Mouse (Mus musculus): Measurements from ENCODE around the gene Cetn2. TPM values are rescaled to one million over a fixed set of nuclear protein-coding genes. Genes with fewer than 3 reads are reported as not detected.

Cetn2 gene
- total and polyA plus RNA-seq, 3 experiments = 30.4 to 35.3 TPM; not detected in 1

DNA sequence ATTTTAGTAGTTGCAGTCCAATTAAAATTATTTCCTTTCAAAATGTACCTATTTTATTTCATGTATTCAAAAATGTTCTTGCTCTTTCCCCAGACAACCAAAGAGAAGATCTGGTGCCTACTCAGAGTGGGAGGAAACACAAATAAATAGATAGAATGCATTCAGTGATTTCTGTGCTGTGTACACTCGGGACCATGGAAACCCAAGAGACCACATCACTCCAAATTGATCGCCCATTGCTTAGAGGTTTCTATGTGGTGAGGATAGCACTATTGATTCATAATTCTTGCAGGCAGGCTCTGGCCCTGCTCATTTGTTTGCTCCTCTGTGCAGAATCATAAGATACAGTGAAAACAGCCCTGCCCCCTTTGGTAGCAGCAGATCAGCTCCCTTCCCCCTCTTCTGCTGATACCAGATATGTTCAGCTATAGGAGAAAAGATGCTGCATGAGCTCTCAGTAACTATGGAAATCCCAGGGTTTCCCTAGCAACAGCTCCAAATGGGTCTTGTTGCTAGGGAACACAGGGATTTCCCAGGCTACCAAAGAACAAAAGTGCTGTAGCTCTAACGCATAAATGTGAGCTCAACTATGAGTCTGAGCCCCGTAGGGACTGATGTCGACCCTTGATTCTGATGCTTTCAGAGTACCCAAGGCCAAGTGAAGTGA, 22.7 kb downstream of the Cetn2 start:
- no peak for TF ChIP-seq SIN3A (IDR thresholded peaks at IDR 0.05; ENCODE audit: low read length)
- no peak for TF ChIP-seq POLR2AphosphoS5 (IDR thresholded peaks at IDR 0.05; ENCODE audit: borderline replicate concordance, low read depth, low read length)
- TF ChIP-seq BHLHE40 (IDR thresholded peaks at IDR 0.05; ENCODE audit: borderline replicate concordance, low read depth, low read length) = no peak
- TF ChIP-seq RCOR1 (IDR thresholded peaks at IDR 0.05; ENCODE audit: low read depth, low read length) = no peak
- no peak for TF ChIP-seq MYB (IDR thresholded peaks at IDR 0.05; ENCODE audit: low read depth, low read length)
- TF ChIP-seq GABPA (IDR thresholded peaks at IDR 0.05; ENCODE audit: low read depth, low read length) = no peak
- no peak for TF ChIP-seq UBTF (IDR thresholded peaks at IDR 0.05; ENCODE audit: borderline replicate concordance, insufficient read depth, low read depth, low read length)
- no peak for TF ChIP-seq CTCF (IDR thresholded peaks at IDR 0.05 in 2 of 3, conservative IDR thresholded peaks at IDR 0.05 in 1 of 3; ENCODE audit: control insufficient read depth in 1 of 3, insufficient read depth in 1 of 3, low read depth in 2 of 3, low read length in 3 of 3, poor library complexity in 1 of 3, severe bottlenecking in 1 of 3)
- TF ChIP-seq E2F4 (IDR thresholded peaks at IDR 0.05; ENCODE audit: borderline replicate concordance, low read depth, low read length) = no peak
- no peak for TF ChIP-seq SMC3 (IDR thresholded peaks at IDR 0.05; ENCODE audit: low read depth, low read length)
- TF ChIP-seq POLR2AphosphoS2 (IDR thresholded peaks at IDR 0.05; ENCODE audit: low read length) = no peak
- TF ChIP-seq USF1 (IDR thresholded peaks at IDR 0.05; ENCODE audit: low read depth, low read length) = no peak
- no peak for TF ChIP-seq ETS1 (IDR thresholded peaks at IDR 0.05; ENCODE audit: low read depth, low read length)
- no peak for TF ChIP-seq ZNF384 (IDR thresholded peaks at IDR 0.05; ENCODE audit: low read depth, low read length)
- TF ChIP-seq NRF1 (IDR thresholded peaks at IDR 0.05; ENCODE audit: insufficient read depth, low read depth, low read length, poor library complexity, severe bottlenecking) = no peak
- H3K36me3 ChIP-seq (ENCODE audit: control insufficient read depth in 1 of 2, insufficient read depth in 2 of 2, low read length in 2 of 2) = no peaks in the 10 kb centered on the region
- no peaks in the 10 kb centered on the region for H3K9me3 ChIP-seq (replicated peaks; ENCODE audit: insufficient read depth, low read length)
- H3K27me3 ChIP-seq (ENCODE audit: control insufficient read depth in 1 of 2, insufficient read depth in 2 of 2, low read length in 2 of 2) = no peaks in the 10 kb centered on the region
- DNase-seq (ENCODE audit: low read depth, low spot score) = no peak
- H3K79me2 ChIP-seq (ENCODE audit: control insufficient read depth, insufficient read depth, low read length, poor library complexity) = no peaks in the 10 kb centered on the region
- no peak overlapping the region for H3K9ac ChIP-seq (ENCODE audit: control insufficient read depth, low read depth, low read length, poor library complexity, severe bottlenecking)
- H3K27ac ChIP-seq (ENCODE audit: control insufficient read depth, low read depth, low read length) = no peak overlapping the region
- H3K4me3 ChIP-seq (ENCODE audit: control insufficient read depth in 1 of 2, insufficient read depth in 1 of 2, low read depth in 2 of 2, low read length in 2 of 2) = no peak overlapping the region
- H3K4me1 ChIP-seq (ENCODE audit: control insufficient read depth in 1 of 2, insufficient read depth in 2 of 2, low read length in 2 of 2) = no peaks in the 10 kb centered on the region

Other genes with a start within 250 kb of the Cetn2 start
- not detected in 2 replicates for gene Gabrq, start 93.2 kb downstream of the Cetn2 start, total RNA-seq (2012; rRNA removed)
- gene Gabrq, start 93.2 kb downstream of the Cetn2 start, polyA plus RNA-seq (2012; ENCODE audit: insufficient read depth in 1 of 2, insufficient read length in 2 of 2, low read depth in 1 of 2, low replicate concordance in 2 of 2, missing spikeins in 1 of 2) = not detected
- gene Nsdhl, start 146 bp upstream of the Cetn2 start, total RNA-seq (2012; rRNA removed) = 17.9 and 19.4 TPM in 2 replicates
- gene Nsdhl, start 146 bp upstream of the Cetn2 start, polyA plus RNA-seq (2012; ENCODE audit: insufficient read depth in 1 of 2, insufficient read length in 2 of 2, low read depth in 1 of 2, low replicate concordance in 2 of 2, missing spikeins in 1 of 2) = 10 to 100 TPM in 1 of 2 experiments, not detected in 1; 23.1 TPM
- not detected in 2 replicates for gene Zfp185, start 68.9 kb upstream of the Cetn2 start, total RNA-seq (2012; rRNA removed)
- under 1 TPM in 1 of 2 experiments, not detected in 1; 0.14 TPM for gene Zfp185, start 68.9 kb upstream of the Cetn2 start, polyA plus RNA-seq (2012; ENCODE audit: insufficient read depth in 1 of 2, insufficient read length in 2 of 2, low read depth in 1 of 2, low replicate concordance in 2 of 2, missing spikeins in 1 of 2)
- 0.08 and 0.10 TPM in 2 replicates for gene Pnma5, start 118.7 kb upstream of the Cetn2 start, total RNA-seq (2012; rRNA removed)
- gene Pnma5, start 118.7 kb upstream of the Cetn2 start, polyA plus RNA-seq (2012; ENCODE audit: insufficient read depth in 1 of 2, insufficient read length in 2 of 2, low read depth in 1 of 2, low replicate concordance in 2 of 2, missing spikeins in 1 of 2) = under 1 TPM in 1 of 2 experiments, not detected in 1; 0.11 TPM
- gene Pnma3, start 146.4 kb upstream of the Cetn2 start, total RNA-seq (2012; rRNA removed) = not detected in 2 replicates
- gene Pnma3, start 146.4 kb upstream of the Cetn2 start, polyA plus RNA-seq (2012; ENCODE audit: insufficient read depth in 1 of 2, insufficient read length in 2 of 2, low read depth in 1 of 2, low replicate concordance in 2 of 2, missing spikeins in 1 of 2) = not detected
- gene Xlr4a, start 164.1 kb upstream of the Cetn2 start, total RNA-seq (2012; rRNA removed) = 0.19 TPM in 1 of 2 replicates, not detected in the other
- gene Xlr4a, start 164.1 kb upstream of the Cetn2 start, polyA plus RNA-seq (2012; ENCODE audit: insufficient read depth in 1 of 2, insufficient read length in 2 of 2, low read depth in 1 of 2, low replicate concordance in 2 of 2, missing spikeins in 1 of 2) = under 1 TPM in 1 of 2 experiments, not detected in 1; 0.29 TPM
- 76.4 and 94.5 TPM in 2 replicates for gene Xlr3a, start 178.7 kb upstream of the Cetn2 start, total RNA-seq (2012; rRNA removed)
- 100 to 1,000 TPM in 1 of 2 experiments, not detected in 1; 161 TPM for gene Xlr3a, start 178.7 kb upstream of the Cetn2 start, polyA plus RNA-seq (2012; ENCODE audit: insufficient read depth in 1 of 2, insufficient read length in 2 of 2, low read depth in 1 of 2, low replicate concordance in 2 of 2, missing spikeins in 1 of 2)
- not detected in 2 replicates for gene Gm14685, start 198.6 kb upstream of the Cetn2 start, total RNA-seq (2012; rRNA removed)
- not detected for gene Gm14685, start 198.6 kb upstream of the Cetn2 start, polyA plus RNA-seq (2012; ENCODE audit: insufficient read depth in 1 of 2, insufficient read length in 2 of 2, low read depth in 1 of 2, low replicate concordance in 2 of 2, missing spikeins in 1 of 2)
- gene Xlr5b, start 230.4 kb upstream of the Cetn2 start, total RNA-seq (2012; rRNA removed) = not detected in 2 replicates
- not detected for gene Xlr5b, start 230.4 kb upstream of the Cetn2 start, polyA plus RNA-seq (2012; ENCODE audit: insufficient read depth in 1 of 2, insufficient read length in 2 of 2, low read depth in 1 of 2, low replicate concordance in 2 of 2, missing spikeins in 1 of 2)
- gene DXBay18, start 231.0 kb upstream of the Cetn2 start, total RNA-seq (2012; rRNA removed) = not detected in 2 replicates
- gene DXBay18, start 231.0 kb upstream of the Cetn2 start, polyA plus RNA-seq (2012; ENCODE audit: insufficient read depth in 1 of 2, insufficient read length in 2 of 2, low read depth in 1 of 2, low replicate concordance in 2 of 2, missing spikeins in 1 of 2) = not detected

Data from MEL (cell line).